Mouse (Mus musculus) gastrocnemius, postnatal 36 days (tissue): Measurements from ENCODE around the gene Abhd6. TPM values are rescaled to one million over a fixed set of nuclear protein-coding genes. Genes with fewer than 3 reads are reported as not detected.

Experiments
- DNase-seq, 2 experiments: peaks; one replicate each; pipeline ENCODE4 v3.0.0; 2022
- intact Hi-C: fragments of 180-260 bp; cut with DNase I; formaldehyde crosslinking; loops from one replicate; pipeline ENCODE4 v1.15.1; 2025
- total RNA-seq, 2 experiments: library from RNA; stranded (reverse); gene quantifications; 2 replicates each; pipeline ENCODE4 v1.2.3; 2021

Abhd6 gene
- total RNA-seq, 2 experiments from 2014 or later: 5.3 to 6.0 TPM

DNA sequence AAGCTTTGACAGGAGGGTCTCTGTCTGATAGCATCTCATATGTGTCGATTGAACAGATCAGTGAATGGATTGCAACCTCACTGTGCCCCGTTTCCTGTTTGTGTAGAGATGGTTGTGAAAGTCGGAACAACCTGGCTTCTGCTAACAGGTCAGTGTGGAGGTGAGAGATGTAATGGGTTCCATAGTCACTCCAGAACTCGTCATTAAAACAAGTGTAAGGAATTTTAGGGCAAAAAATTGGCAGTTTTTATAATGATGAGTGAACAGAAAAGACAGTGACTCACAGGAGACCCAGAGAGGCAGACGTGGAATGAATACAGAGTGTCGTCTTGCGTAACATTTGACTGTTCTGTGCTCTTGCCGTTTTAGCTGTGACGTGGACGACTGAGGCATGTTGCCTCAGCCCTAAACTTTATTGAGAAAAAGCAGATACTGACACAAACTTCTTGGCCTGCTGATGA lies 96.9 kb downstream of the Abhd6 start:
- intact Hi-C loops: no loop called here
- DNase-seq: no peak

DNA sequence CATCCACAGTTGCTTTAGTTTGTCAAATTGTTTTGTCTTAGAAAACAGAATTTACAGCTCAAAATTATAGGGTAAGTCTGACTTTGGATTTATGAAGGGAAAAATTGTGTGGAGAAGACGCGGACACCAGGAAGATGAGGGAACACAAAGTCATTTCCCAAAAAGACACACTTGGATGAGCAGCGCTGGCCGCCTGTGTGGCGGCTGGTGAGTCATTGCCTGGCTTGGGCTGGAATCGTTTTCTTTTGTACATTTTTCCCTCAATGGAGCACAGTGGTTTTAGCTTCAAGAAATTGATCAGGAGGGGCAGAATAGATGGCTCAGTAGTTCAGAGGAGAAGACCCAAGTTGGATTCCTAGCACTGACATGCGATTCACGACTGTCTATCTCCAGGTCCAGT lies 99.2 kb downstream of the Abhd6 start:
- intact Hi-C loops: no loop called here

DNA sequence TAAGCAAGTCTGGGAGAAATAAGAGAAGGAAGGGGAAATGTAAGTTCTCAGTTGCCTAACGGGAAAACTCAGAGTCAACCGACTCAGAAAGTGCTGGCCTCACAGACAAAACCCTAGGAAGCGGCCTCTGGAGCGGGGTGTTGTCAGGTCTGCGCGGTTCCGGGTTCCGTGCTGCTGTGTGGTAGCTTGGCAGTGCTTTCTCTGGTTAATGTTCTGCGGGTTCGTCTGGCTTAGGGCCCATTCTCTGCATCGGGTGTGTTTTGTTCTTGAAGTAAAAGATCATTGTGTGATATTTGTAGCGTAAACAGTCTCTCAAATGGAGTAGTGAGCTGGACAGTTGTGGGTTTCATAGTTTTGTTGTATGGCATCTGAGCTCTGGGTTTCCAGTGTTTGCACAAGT lies 100.0 kb downstream of the Abhd6 start:
- no peak for DNase-seq
- intact Hi-C loops: no loop called here

More for the DNA sequence above, 99.2 kb downstream of the Abhd6 start:
- DNase-seq: no peak

Other genes with a start within 250 kb of the Abhd6 start
- gene Gm26661, start 211.3 kb upstream of the Abhd6 start, total RNA-seq: not detected
- gene Flnb, start 184.9 kb upstream of the Abhd6 start, total RNA-seq: 1 to 10 TPM; 6.7 to 7.2 TPM
- gene Gm45521, start 45.6 kb upstream of the Abhd6 start, total RNA-seq: not detected
- gene Dnase1l3, start 8.3 kb upstream of the Abhd6 start, total RNA-seq: not detected
- gene Rpp14, start 77.5 kb downstream of the Abhd6 start, total RNA-seq: 10 to 100 TPM; 24.5 to 28.4 TPM
- gene Pxk, start 95.3 kb downstream of the Abhd6 start, total RNA-seq: 10 to 100 TPM; 10.7 to 12.2 TPM
- gene Pdhb, start 170.1 kb downstream of the Abhd6 start, total RNA-seq: 100 to 1,000 TPM; 307 to 316 TPM
- 1 to 10 TPM; 5.7 to 7.7 TPM for gene Kctd6, start 211.2 kb downstream of the Abhd6 start, total RNA-seq